Mouse (Mus musculus): ENCODE results near the gene Six5.

Gene Six5

GRCm38 (mm10) chr7:19147497-19148045, 53.2 kb downstream of the Six5 start:
- DNase-seq (ENCODE audit: low spot score), result no peak

All from ovary, postnatal 36 days (tissue).